Mouse (Mus musculus) pancreas, adult 10 weeks (tissue): ENCODE measurements around the gene Uxt. TPM values are rescaled to one million over a fixed set of nuclear protein-coding genes. Genes with fewer than 3 reads are reported as not detected.

Source experiments
- polyA plus RNA-seq: library from polyadenylated mRNA; stranded (reverse); fragments of 350-450 nt; fragmentation: Illumina TruSeq; extraction: RNeasy Lipid Tissue Mini Kit (QIAGEN cat#74804); gene quantifications from one replicate; pipeline ENCODE4 v1.2.3, GENCODE M21; 2015; ENCODE audit warnings: low read depth, low replicate concordance; ENCODE audit not compliant: insufficient read depth

The Uxt gene
- 6.8 TPM for polyA plus RNA-seq

GRCm38 (mm10) chrX:20961477-20962378 is at the start of gene Uxt:
Gene Uxt (minus strand): TSS chrX:20962017.

GRCm38 (mm10) chrX:20950191-20950880 is 11.5 kb downstream of the Uxt start, which contains the start of gene Elk1:
Gene Elk1 (minus strand): TSS chrX:20950608.

GRCm38 (mm10) chrX:20931364-20931763 is 30.5 kb downstream of the Uxt start, which contains the start of gene Cfp:
Gene Cfp (minus strand): TSS chrX:20931555.

GRCm38 (mm10) chrX:20920844-20921364 is 40.9 kb downstream of the Uxt start, which contains the start of gene Syn1:
Gene Syn1 (minus strand): TSS chrX:20921004.

Other genes starting within 250 kb of the Uxt start
- gene Araf, start 164.2 kb downstream of the Uxt start, polyA plus RNA-seq = 47.0 TPM
- 1.4 TPM for gene Timp1, start 91.9 kb downstream of the Uxt start, polyA plus RNA-seq
- gene Syn1, start 41.0 kb downstream of the Uxt start, polyA plus RNA-seq = 1.3 TPM
- 13.7 TPM for gene Cfp, start 30.5 kb downstream of the Uxt start, polyA plus RNA-seq
- gene Elk1, start 11.4 kb downstream of the Uxt start, polyA plus RNA-seq = 2.1 TPM
- 3.5 TPM for gene Zfp182, start 100.3 kb upstream of the Uxt start, polyA plus RNA-seq
- gene Spaca5, start 106.4 kb upstream of the Uxt start, polyA plus RNA-seq = not detected
- 0.28 TPM for gene Zfp300, start 127.5 kb upstream of the Uxt start, polyA plus RNA-seq
- gene Ssxa1, start 153.8 kb upstream of the Uxt start, polyA plus RNA-seq = not detected
- gene Gm21876, start 213.6 kb upstream of the Uxt start, polyA plus RNA-seq = not detected